Mouse (Mus musculus): ENCODE measurements around the gene Atxn3.

DNA sequence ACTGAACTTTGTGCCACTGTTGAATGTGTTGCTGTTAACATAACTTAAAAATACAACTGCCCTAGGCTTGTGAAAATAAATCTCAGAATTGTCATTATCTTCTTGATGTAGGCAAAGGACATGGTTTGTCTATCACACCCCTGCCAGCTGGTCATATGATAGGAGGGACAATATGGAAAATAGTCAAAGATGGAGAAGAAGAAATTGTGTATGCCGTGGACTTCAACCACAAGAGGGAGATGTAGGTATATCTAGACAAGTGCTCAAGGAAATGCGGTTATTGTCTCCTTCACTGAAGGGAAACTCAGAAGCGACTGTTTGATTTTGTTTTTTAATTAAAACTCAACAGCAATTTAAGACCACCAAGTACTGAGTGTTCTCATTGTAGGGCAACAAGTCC is 27.1 kb upstream of the Atxn3 start:
- TF ChIP-seq CTCF (IDR thresholded peaks at IDR 0.05; ENCODE audit: insufficient read depth, low read length) = no peak
- no peak for TF ChIP-seq POLR2A (IDR thresholded peaks at IDR 0.05; ENCODE audit: borderline replicate concordance, extremely low read depth, low read depth, low read length)
